Mouse (Mus musculus): Measurements from ENCODE around the gene Cmss1. TPM values are rescaled to one million over a fixed set of nuclear protein-coding genes. Genes with fewer than 3 reads are reported as not detected.

Cmss1 gene
- polyA plus RNA-seq, 1 experiment from 2014 or later: 38.6 TPM

DNA sequence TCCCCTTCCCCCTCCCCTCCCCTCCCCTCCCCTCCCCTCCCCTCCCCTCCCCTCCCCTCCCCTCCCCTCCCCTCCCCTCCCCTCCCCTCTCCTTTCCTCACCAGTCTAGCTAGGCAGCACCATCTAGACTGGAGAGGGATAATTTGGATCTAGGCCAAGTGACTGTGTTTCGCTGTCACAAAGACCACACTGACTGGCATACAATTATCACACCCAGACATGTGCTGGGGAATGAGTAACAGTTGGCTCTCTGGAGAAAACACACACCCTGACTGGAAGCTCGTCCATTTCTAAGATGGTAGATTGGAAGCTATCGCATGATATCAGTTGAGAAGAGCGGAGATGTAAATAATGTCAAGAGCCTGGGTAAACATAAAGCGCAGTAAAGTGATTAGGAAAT, 126.9 kb downstream of the Cmss1 start:
- peak; percentile 97 for ATAC-seq
- 40% methylated on average over 5 of the region's 5 CpGs for WGBS
- H3K4me1 ChIP-seq (replicated peaks; ENCODE audit: control insufficient read depth, insufficient read depth, low read length): no peaks in the 10 kb centered on the region
- H3K36me3 ChIP-seq (ENCODE audit: control insufficient read depth, insufficient read depth): no peaks in the 10 kb centered on the region
- H3K27ac ChIP-seq (ENCODE audit: low read length): no peak overlapping the region
- H3K27me3 ChIP-seq (replicated peaks; ENCODE audit: control insufficient read depth, insufficient read depth, low read length): no peaks in the 10 kb centered on the region
- H3K9ac ChIP-seq (replicated peaks; ENCODE audit: low read depth, low read length): no peak overlapping the region
- H3K9me3 ChIP-seq (ENCODE audit: control insufficient read depth, low read length): no peaks in the 10 kb centered on the region
- H3K4me2 ChIP-seq (ENCODE audit: low read length): no peak overlapping the region
- H3K4me3 ChIP-seq (replicated peaks; ENCODE audit: low read length): no peak overlapping the region

DNA sequence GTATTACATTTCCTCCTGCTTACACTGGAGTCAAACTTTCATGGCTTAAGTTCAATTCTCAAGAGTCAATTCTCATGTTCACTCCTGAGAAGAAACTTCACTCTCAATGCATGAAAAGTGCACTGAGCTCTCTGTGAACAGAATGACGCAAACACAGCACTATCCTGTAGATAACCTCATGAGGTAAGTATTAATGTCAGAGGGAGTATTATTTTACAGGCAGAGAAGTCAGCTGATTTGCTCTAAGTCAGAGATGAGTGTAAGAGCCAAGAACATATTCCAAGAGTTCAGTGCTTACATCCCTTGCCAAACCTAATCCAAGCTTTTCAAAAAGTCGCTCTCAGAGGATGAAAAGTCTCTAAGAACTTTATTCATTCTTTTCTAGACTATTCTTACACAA, 128.2 kb downstream of the Cmss1 start:
- Histone ChIP-seq H3K36me3 (ENCODE audit: control insufficient read depth, insufficient read depth) (no peaks in the 10 kb centered on the region), H3K4me3 (replicated peaks; ENCODE audit: low read length) (no peak overlapping the region), H3K9ac (replicated peaks; ENCODE audit: low read depth, low read length) (no peak overlapping the region), H3K4me1 (replicated peaks; ENCODE audit: control insufficient read depth, insufficient read depth, low read length) (no peaks in the 10 kb centered on the region), H3K27ac (ENCODE audit: low read length) (no peak overlapping the region), H3K27me3 (replicated peaks; ENCODE audit: control insufficient read depth, insufficient read depth, low read length) (no peaks in the 10 kb centered on the region), H3K4me2 (ENCODE audit: low read length) (no peak overlapping the region), H3K9me3 (ENCODE audit: control insufficient read depth, low read length) (no peaks in the 10 kb centered on the region)
- ATAC-seq: no peak
- 91% methylated on average over 2 of the region's 2 CpGs for WGBS

DNA sequence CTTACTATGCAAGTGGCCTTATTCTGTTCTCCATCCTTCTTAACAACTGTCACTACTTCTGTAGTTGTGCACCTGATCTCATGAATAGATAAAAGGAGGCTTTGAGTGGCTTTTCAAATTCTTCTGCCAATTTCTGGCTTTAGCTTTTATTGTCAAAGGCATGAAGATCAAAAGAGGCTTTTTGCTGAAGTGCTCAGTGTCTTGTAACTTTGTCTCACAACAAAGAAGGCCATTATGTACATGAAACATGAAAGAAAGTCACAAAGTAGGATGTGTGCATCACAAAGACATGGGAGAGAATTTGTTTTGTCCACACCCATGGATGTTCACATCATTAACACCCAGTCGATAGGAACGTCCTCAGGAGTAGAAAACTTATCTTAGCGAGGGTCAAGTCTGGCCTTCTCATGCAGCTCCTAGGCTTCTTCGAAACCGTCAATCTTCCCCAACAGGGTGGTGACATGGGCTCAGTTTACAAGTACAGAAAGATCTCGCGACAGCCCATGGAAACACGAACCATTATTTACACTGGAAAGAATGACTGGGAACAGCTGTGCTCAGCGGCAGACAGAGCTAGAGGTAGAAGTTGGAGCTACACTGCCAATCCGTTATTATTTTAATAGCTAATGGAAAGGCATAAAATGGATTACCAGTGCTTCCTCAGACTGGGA, 133.1 kb downstream of the Cmss1 start:
- WGBS: 70% methylated on average over 10 of the region's 10 CpGs

DNA sequence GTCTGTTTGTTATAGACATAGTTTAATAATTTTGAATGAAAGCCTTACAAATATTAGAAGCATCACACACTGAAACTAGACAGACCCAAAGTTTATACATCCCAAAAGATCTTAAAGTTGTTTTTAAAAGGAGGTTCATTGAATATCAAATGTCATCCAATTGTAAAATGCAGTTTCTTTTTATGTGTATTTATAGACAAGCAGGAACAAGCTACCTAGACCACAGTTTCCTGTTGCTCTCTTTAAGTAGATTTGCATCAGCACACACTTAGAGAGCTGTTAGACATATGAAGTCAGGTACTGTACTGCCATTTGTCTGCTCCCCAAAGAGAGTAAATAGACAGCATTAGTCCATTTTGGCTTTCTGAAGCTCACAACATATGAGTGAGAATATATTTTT, 135.6 kb downstream of the Cmss1 start:
- H3K4me2 ChIP-seq (ENCODE audit: low read length): no peak overlapping the region
- H3K27ac ChIP-seq (ENCODE audit: low read length): no peak overlapping the region
- H3K4me1 ChIP-seq (replicated peaks; ENCODE audit: control insufficient read depth, insufficient read depth, low read length): no peaks in the 10 kb centered on the region
- H3K9ac ChIP-seq (replicated peaks; ENCODE audit: low read depth, low read length): no peak overlapping the region
- no peak for ATAC-seq
- no peaks in the 10 kb centered on the region for H3K27me3 ChIP-seq (replicated peaks; ENCODE audit: control insufficient read depth, insufficient read depth, low read length)
- H3K9me3 ChIP-seq (ENCODE audit: control insufficient read depth, low read length): no peaks in the 10 kb centered on the region
- H3K36me3 ChIP-seq (ENCODE audit: control insufficient read depth, insufficient read depth): no peaks in the 10 kb centered on the region
- H3K4me3 ChIP-seq (replicated peaks; ENCODE audit: low read length): no peak overlapping the region

More for the DNA sequence above, 133.1 kb downstream of the Cmss1 start:
- no peak overlapping the region for H3K27ac ChIP-seq (ENCODE audit: low read length)
- no peak overlapping the region for H3K9ac ChIP-seq (replicated peaks; ENCODE audit: low read depth, low read length)
- no peaks in the 10 kb centered on the region for H3K36me3 ChIP-seq (ENCODE audit: control insufficient read depth, insufficient read depth)
- no peak overlapping the region for H3K4me3 ChIP-seq (replicated peaks; ENCODE audit: low read length)
- ATAC-seq: no peak
- H3K9me3 ChIP-seq (ENCODE audit: control insufficient read depth, low read length): no peaks in the 10 kb centered on the region
- H3K27me3 ChIP-seq (replicated peaks; ENCODE audit: control insufficient read depth, insufficient read depth, low read length): no peaks in the 10 kb centered on the region
- H3K4me2 ChIP-seq (ENCODE audit: low read length): no peak overlapping the region
- H3K4me1 ChIP-seq (replicated peaks; ENCODE audit: control insufficient read depth, insufficient read depth, low read length): no peaks in the 10 kb centered on the region

DNA sequence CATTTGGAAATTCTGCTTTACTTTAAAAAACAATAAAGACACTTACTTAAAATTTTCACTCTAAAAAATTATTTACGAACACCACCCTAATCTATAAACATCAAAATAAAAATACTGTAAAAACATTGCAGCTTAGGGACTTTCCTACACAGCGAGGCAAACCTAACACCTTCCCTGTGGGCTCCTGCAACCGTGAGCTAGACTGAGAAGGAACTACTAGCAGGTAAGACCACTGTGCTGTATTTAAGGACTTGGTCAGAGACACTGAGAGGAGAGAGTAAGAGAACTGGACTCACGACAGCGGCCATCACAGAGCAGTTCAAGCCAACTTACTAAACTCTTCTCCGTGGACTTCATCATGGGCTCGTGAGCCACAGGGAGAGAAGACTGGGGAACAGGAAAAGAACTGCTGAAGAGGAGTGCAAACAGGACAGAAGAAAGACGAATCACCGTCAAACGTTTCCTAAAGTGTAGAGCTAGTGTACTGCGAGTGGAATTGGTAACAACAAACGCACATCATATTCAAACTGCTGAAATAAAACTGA, 136.3 kb downstream of the Cmss1 start:
- Histone ChIP-seq H3K9ac (replicated peaks; ENCODE audit: low read depth, low read length) (no peak overlapping the region), H3K27me3 (replicated peaks; ENCODE audit: control insufficient read depth, insufficient read depth, low read length) (no peaks in the 10 kb centered on the region), H3K4me2 (ENCODE audit: low read length) (no peak overlapping the region), H3K4me1 (replicated peaks; ENCODE audit: control insufficient read depth, insufficient read depth, low read length) (no peaks in the 10 kb centered on the region), H3K9me3 (ENCODE audit: control insufficient read depth, low read length) (no peaks in the 10 kb centered on the region), H3K4me3 (replicated peaks; ENCODE audit: low read length) (no peak overlapping the region), H3K36me3 (ENCODE audit: control insufficient read depth, insufficient read depth) (no peaks in the 10 kb centered on the region), H3K27ac (ENCODE audit: low read length) (no peak overlapping the region)
- ATAC-seq: no peak
- 95% methylated on average over 12 of the region's 12 CpGs for WGBS

DNA sequence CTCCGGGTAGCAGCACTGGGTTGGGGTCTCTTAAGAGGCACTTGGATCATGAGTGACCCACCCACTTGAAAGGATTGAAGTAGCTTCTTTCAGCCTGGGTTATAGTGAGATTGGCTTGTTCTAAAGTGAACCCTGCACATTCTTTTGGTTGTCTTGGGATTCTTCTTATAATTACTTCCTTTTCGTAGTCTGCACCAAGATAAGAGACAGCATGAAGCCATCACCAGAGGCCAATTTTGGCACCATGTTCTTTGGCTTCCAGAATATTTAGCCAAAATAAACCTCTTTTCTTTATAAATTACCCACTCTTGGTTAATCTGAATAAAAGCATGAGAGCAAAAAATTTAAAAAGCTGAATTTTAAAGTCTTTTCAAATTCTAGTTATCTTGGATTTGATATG, 136.8 kb downstream of the Cmss1 start:
- no peaks in the 10 kb centered on the region for H3K36me3 ChIP-seq (ENCODE audit: control insufficient read depth, insufficient read depth)
- no peak overlapping the region for H3K27ac ChIP-seq (ENCODE audit: low read length)
- H3K4me1 ChIP-seq (replicated peaks; ENCODE audit: control insufficient read depth, insufficient read depth, low read length): no peaks in the 10 kb centered on the region
- no peaks in the 10 kb centered on the region for H3K27me3 ChIP-seq (replicated peaks; ENCODE audit: control insufficient read depth, insufficient read depth, low read length)
- ATAC-seq: no peak
- H3K9ac ChIP-seq (replicated peaks; ENCODE audit: low read depth, low read length): no peak overlapping the region
- no peak overlapping the region for H3K4me2 ChIP-seq (ENCODE audit: low read length)
- H3K9me3 ChIP-seq (ENCODE audit: control insufficient read depth, low read length): no peaks in the 10 kb centered on the region
- 78% methylated on average over 2 of the region's 2 CpGs for WGBS
- H3K4me3 ChIP-seq (replicated peaks; ENCODE audit: low read length): no peak overlapping the region

DNA sequence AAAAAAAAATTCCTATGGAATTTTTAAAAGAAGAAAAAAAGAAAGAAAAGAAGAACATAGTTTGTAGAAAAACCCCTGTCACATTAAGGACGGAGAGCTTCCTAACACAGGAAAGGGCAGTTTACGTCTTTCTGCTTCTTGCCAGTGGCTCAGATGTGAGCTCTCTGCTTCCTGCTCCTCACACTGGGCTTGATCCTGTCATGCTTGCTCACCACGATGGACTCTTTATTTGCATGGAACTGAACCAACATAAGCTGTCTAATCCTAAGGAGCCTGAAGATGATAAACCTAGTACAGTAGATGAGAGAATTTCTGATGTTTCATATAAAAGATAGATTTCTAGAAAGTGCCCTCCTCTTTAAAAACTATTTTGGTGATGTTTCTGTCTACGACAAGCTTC, 137.4 kb downstream of the Cmss1 start:
- Histone ChIP-seq H3K4me2 (ENCODE audit: low read length) (no peak overlapping the region), H3K9me3 (ENCODE audit: control insufficient read depth, low read length) (no peaks in the 10 kb centered on the region), H3K36me3 (ENCODE audit: control insufficient read depth, insufficient read depth) (no peaks in the 10 kb centered on the region), H3K9ac (replicated peaks; ENCODE audit: low read depth, low read length) (no peak overlapping the region), H3K27ac (ENCODE audit: low read length) (no peak overlapping the region), H3K4me1 (replicated peaks; ENCODE audit: control insufficient read depth, insufficient read depth, low read length) (no peaks in the 10 kb centered on the region), H3K4me3 (replicated peaks; ENCODE audit: low read length) (no peak overlapping the region), H3K27me3 (replicated peaks; ENCODE audit: control insufficient read depth, insufficient read depth, low read length) (no peaks in the 10 kb centered on the region)
- 78% methylated on average over 4 of the region's 4 CpGs for WGBS
- no peak for ATAC-seq

DNA sequence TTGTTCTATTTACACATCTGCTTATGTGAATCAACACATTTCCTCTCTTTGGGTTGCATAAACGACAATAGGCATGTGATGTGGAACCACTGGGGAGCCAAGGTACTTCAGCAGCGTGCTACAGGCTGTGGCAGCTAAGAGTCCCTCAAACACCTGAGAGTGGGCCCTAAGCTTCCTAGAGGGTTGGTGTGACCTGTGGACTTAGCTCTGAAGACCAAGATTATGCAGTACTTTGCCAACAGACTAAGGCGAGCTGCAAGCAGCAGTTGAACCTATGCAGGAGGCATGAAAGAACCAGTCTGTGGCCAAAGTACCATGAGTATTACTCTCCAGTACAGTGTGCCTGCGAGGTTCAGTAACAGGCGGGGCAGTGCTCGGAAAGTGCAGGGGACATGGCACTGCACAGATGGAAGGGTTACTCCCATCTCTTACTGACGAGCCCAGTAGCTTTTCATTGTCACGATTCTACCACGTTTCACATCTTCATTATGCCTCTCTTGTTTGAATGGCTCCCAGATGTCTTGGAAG, 141.2 kb downstream of the Cmss1 start:
- Histone ChIP-seq H3K27me3 (replicated peaks; ENCODE audit: control insufficient read depth, insufficient read depth, low read length) (no peaks in the 10 kb centered on the region), H3K27ac (ENCODE audit: low read length) (no peak overlapping the region), H3K4me2 (ENCODE audit: low read length) (no peak overlapping the region), H3K4me1 (replicated peaks; ENCODE audit: control insufficient read depth, insufficient read depth, low read length) (no peaks in the 10 kb centered on the region), H3K9me3 (ENCODE audit: control insufficient read depth, low read length) (no peaks in the 10 kb centered on the region), H3K9ac (replicated peaks; ENCODE audit: low read depth, low read length) (no peak overlapping the region), H3K4me3 (replicated peaks; ENCODE audit: low read length) (no peak overlapping the region), H3K36me3 (ENCODE audit: control insufficient read depth, insufficient read depth) (no peaks in the 10 kb centered on the region)
- WGBS: 92% methylated on average over 9 of the region's 9 CpGs
- no peak for ATAC-seq

DNA sequence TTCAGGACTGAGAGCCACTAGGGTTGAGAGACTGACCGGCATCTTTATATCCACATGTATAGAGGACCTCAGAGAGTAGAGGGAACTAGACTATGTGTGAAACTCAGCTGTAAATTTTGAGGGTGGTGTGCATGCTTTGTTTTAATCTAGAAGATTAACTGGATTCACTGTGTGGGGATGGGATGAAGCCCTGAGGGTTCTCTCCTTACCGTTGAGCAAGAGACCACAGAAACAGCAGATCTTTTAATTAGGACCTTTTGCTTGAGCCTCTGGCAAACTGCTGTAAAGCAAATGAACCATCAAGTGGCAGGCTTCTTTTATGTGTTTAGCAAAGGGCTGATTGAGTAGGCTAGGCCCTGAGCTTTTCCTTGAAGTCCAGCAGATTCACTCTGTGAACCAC, 150.7 kb downstream of the Cmss1 start:
- Histone ChIP-seq H3K4me1 (replicated peaks; ENCODE audit: control insufficient read depth, insufficient read depth, low read length) (no peaks in the 10 kb centered on the region; the same call in 1 of the 2 replicates), H3K9ac (replicated peaks; ENCODE audit: low read depth, low read length) (no peak overlapping the region), H3K27ac (ENCODE audit: low read length) (no peak overlapping the region)

More for the DNA sequence above, 150.7 kb downstream of the Cmss1 start:
- no peak for ATAC-seq
- Histone ChIP-seq H3K4me2 (ENCODE audit: low read length) (no peak overlapping the region), H3K27me3 (replicated peaks; ENCODE audit: control insufficient read depth, insufficient read depth, low read length) (no peaks in the 10 kb centered on the region), H3K9me3 (ENCODE audit: control insufficient read depth, low read length) (no peaks in the 10 kb centered on the region), H3K4me3 (replicated peaks; ENCODE audit: low read length) (no peak overlapping the region), H3K36me3 (ENCODE audit: control insufficient read depth, insufficient read depth) (no peaks in the 10 kb centered on the region)
- WGBS: 38% methylated on average over 2 of the region's 2 CpGs

Measured in forebrain, embryonic 16.5 days (tissue).